ENCODE assay signal across 8 mouse cellular contexts in genomic region chr14:103537355-103538056, GRCm38 (mm10). TPM values are rescaled to one million over a fixed set of nuclear protein-coding genes. Genes with fewer than 3 reads are reported as not detected.
DNase-seq lines count a peak whose midpoint lies in the region; ATAC-seq lines count a peak whose summit lies in the region.

No protein-coding gene starts in this region.

- DNase-seq in heart, adult 11 months, result peak; percentile 64
- DNase-seq in heart, adult 9 months (ENCODE audit: low spot score in 2 of 2), result no peak
- DNase-seq in 416B (ENCODE audit: low read depth) (peak; percentile 71), adipocyte (ENCODE audit: low spot score) (peak; percentile 60)
- DNase-seq in fibroblast of lung, adult 2 months (ENCODE audit: low read depth), result peak; percentile 17
- DNase-seq in spleen, postnatal 36 days (ENCODE audit: low spot score in 2 of 2), result peak; percentile 5 to 42

- peak; percentile 56 for ATAC-seq in inflammation-experienced regulatory T-cells, adult 6 months
- peak; percentile 69; the same call in 1 of the 2 replicates for ATAC-seq in megakaryocyte-erythroid progenitor cell, adult 5-6 weeks (replicated peaks; ENCODE audit: low FRiP score, low TSS enrichment, poor library complexity, severe bottlenecking)

RNA-seq across cellular contexts. Expression of gene Scel, which starts 24.4 kb away (rescaled TPM):
- polyA plus RNA-seq in inflammation-experienced regulatory T-cells, adult 6 months (2017; shearing (Covaris generic)), result under 1 TPM in 2 of 3 experiments, not detected in 1; 0.23 to 0.24 TPM
- total RNA-seq in megakaryocyte-erythroid progenitor cell, adult 5-6 weeks (2014; fragmentation: Nextera tagmentation), result not detected in 2 replicates
- total RNA-seq in megakaryocyte-erythroid progenitor cell, adult 5-6 weeks (2017), result not detected in 2 replicates

Comparison
In these comparisons a context has a peak if more than half of its experiments do, and no peak if none do; other contexts are left out.
1. DNase-seq: peak in heart, adult 11 months (single experiment), 416B (single experiment), adipocyte (single experiment), fibroblast of lung, adult 2 months (single experiment) and spleen, postnatal 36 days (2 of 2); none in heart, adult 9 months (0 of 2).